Mouse (Mus musculus) cerebellum, postnatal 4 days (tissue): ENCODE data around the gene Polr3h.
"Not testable (repeated sequence)": the region's sequence is repeated elsewhere in the genome, so short reads cannot be mapped to it uniquely, and the experiment has no call there.

Experiments
- DNase-seq, 2 experiments: peaks; one replicate each; pipeline ENCODE4 v3.0.0; 2022; ENCODE audit warnings: low spot score in 2 of 2, mixed read lengths in 1 of 2

Polr3h gene

GRCm38 (mm10) chr15:81917621-81918463, 8.2 kb downstream of the Polr3h start:
- DNase-seq: peak in 1 of 2 experiments; percentile 46

GRCm38 (mm10) chr15:81917201-81917600, 8.8 kb downstream of the Polr3h start:
- no peak for DNase-seq

GRCm38 (mm10) chr15:81915663-81916062, 10.4 kb downstream of the Polr3h start:
- DNase-seq: no peak

GRCm38 (mm10) chr15:81914668-81915067, 11.4 kb downstream of the Polr3h start:
- no peak for DNase-seq

DNA sequence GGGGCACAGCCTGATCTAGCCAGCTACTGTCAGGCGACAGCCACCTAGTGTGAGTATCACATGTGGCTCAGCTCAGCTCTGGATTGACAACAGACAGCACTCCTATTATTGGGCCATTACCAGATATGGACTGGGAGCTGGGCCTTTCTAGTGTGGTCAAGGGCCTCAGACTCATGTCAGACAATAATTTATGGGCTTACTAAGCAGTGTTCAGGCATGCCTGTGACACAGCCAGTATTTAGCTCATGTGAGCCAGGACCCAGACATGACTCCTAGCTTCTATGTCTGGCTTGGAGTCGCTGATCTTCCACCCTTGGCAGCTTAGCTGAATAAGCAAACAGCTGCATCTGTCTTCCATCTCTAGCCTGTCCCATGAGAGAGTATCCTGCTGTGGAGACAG, 13.5 kb downstream of the Polr3h start:
- DNase-seq: no peak

DNA sequence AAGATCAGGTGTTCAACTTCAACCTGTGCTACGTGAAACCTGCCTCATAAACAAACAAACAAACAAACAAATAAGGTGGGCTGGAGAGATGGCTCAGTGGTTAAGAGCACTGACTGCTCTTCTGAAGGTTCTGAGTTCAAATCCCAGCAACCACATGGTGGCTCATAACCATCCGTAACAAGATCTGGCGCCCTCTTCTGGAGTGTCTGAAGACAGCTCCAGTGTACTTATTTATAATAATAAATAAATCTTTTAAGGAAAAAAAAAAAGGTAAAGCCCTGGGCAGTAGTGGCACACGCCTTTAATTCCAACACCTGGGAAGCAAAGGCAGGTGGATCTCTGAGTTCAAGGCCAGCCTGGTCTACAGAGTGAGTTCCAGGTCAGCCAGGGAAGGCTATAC, 17.3 kb downstream of the Polr3h start:
- DNase-seq: not testable (repeated sequence)

GRCm38 (mm10) chr15:81907953-81908352, 18.1 kb downstream of the Polr3h start:
- DNase-seq: no peak

- peak; percentile 64 to 84 for DNase-seq
Measured at GRCm38 (mm10) chr15:81904939-81905338, 21.1 kb downstream of the Polr3h start.

GRCm38 (mm10) chr15:81898751-81899150, 27.3 kb downstream of the Polr3h start:
- no peak for DNase-seq

DNA sequence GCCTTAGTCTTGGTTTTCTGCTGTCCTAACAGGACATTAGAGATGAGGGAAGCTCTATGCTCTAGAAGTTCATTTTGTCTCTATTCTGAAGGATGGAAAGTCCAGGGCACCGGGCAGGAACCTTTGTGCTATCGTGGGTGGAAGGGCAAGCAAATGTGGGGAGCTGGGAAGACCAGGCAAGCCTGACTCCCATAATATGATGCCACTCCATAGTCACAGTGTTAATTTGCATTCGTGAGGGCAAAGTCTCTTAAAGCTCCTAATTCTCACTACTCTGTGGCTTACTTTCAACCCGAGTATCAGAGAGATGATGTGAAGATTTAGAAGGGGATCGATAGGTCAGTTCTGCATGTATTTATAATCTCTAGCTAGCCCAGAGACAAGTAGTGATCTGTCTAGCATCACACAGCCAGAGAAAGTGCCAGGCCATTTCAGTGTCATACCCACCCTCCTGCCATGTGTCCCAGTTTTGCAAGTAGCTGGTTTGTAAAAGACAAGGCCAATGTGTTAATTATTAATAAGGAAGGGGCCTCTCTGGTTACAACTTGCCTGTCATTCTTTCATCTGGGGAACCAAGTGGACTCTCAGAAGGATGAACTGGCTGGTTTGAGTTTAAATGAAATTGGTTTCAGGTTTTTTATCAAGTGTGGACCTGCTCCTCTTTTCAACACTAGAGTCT, 28.3 kb downstream of the Polr3h start:
- DNase-seq: no peak

DNA sequence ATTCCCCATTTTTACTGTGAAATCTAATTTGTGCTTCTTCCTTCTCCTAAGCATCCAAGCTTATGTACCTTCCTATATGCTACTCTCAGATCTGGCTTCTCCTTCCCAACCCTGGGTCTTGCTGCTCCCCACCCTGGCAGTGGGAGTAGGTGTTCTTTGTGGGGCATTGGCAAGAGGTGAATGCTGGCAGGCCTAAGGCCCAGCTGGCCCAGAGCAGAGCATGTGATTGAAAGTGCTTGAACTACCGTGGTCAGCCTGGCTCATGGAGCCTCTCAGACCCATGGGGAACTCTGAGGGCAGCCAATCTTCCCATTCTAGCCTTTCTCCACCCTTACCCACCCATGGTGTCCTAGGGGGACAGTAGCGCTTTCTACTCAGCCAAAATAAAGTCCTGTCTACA, 29.6 kb downstream of the Polr3h start:
- DNase-seq: no peak

DNA sequence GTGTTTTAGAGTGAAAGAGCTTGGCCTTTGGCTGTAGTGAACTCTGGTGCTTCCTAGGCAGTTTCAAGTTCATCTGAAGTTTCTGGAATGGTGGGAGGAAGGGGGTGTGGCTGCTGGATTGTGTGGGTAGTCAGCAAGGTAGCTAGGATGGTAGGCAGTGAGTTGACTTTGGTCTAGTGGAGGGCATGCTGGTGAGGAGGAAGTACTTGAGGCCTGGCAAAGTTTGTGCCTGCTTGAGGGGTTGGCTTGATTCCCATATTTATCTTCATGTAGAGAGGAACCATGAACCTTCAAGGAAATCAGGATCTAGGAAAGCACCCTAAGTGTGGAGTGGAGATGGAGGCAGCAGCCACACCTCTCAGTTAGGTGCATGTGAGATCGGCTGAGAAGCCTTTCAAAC, 32.0 kb downstream of the Polr3h start:
- no peak for DNase-seq

GRCm38 (mm10) chr15:81891822-81892580, 34.0 kb downstream of the Polr3h start:
- DNase-seq: no peak

DNA sequence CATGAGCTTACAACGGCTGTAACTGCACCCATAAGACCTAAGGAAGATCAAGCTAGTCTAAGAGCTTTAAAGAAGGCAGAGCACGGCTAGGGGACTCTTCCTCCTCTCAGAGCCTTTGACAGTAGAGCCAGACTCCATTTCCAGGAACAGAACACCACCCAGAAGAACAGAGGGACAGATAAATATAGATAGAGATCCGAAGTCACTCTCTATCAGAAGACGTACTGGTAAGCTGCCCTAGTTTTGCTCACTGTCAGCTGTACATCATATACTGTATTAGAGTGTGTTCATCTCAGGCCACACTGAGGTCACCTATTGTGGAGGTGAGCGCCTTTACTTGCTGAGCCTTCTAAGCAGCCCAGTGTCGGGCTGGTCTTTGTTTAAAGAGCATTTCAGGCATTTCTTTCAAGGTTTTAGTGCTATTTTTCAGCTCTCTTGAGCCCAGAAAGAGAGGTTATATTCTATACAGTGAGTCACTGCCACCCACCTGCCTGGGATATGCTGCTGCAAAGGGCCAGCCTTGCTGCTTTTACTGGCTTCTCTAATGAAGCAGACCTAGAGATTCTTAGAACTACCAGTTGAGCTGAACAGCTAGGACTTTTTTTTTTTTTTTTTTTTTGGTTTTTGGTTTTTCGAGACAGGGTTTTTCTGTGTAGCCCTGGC, 34.8 kb downstream of the Polr3h start:
- DNase-seq: no peak

GRCm38 (mm10) chr15:81889175-81889574, 36.9 kb downstream of the Polr3h start:
- DNase-seq: no peak

DNA sequence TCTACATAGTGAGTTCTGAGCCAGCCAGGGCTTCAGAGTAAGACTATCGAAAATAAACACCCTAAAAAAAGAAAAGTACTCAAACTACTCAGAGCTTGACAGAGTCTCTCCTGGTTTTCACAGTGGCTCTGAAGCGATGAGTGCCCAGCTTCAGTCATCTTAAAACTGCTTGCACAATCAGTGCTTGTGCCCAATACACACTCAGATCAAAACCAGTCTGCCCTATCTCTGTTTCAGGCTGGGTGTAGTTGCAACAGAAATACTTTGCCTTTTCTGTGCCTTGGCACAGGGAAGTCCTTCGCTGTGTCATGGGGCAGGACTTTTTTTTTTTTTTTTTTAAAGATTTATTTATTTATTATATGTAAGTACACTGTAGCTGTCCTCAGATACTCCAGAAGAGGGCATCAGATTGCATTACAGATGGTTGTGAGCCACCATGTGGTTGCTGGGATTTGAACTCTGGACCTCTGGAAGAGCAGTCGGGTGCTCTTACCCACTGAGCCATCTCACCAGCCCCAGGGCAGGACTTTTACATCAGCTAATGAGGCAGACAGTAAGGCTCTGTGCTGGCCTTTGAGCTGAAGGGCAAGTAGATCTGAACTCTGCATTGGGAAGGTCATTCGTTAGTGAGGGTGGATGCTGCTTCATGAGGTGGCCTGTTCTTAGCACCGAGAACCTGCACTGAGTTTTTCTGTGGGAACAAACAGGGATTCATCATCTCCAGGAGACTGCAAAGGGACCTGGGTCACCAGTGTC, 39.1 kb downstream of the Polr3h start:
- DNase-seq: no peak

- no peak for DNase-seq
Measured at GRCm38 (mm10) chr15:81885418-81885934, 40.6 kb downstream of the Polr3h start.

DNA sequence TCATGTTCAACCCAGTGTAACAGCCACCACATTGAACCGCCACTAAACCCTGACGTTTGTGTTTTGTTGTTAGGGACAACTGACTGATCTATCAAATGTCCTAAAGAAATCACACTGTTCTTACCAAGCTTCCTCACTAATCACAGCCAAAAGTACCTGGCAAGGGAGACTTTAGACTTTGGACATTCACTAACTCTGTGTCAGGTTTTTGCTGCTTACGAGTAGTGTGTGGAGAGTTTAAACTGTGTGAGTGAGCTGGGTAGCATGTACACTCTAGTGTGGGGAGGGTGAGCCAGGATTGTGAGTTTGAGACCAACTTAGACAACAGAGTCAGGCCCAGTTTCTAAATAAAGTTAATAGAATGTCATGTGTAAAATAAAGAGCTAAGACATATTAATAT, 43.7 kb downstream of the Polr3h start:
- no peak for DNase-seq

- DNase-seq: peak in 1 of 2 experiments; percentile 30
Measured at GRCm38 (mm10) chr15:81879531-81880401, 46.3 kb downstream of the Polr3h start.
